Mouse (Mus musculus) bone marrow, adult 2 months (tissue): ENCODE measurements around the gene Zfp169.

Experiments used
- CTCF ChIP-seq: fragments of 200-500 bp; IDR thresholded peaks from 2 replicates; pipeline ENCODE4 v1.5.1; 2011; ENCODE audit warnings: low read length, control low read depth; ENCODE audit not compliant: control insufficient read depth, insufficient read depth
- POLR2A ChIP-seq: fragments of 200-500 bp; IDR thresholded peaks from 2 replicates; pipeline ENCODE4 v1.6.1; 2011; ENCODE audit warnings: low read depth, mild to moderate bottlenecking, control low read depth, low read length, borderline replicate concordance; ENCODE audit not compliant: control insufficient read depth

DNA sequence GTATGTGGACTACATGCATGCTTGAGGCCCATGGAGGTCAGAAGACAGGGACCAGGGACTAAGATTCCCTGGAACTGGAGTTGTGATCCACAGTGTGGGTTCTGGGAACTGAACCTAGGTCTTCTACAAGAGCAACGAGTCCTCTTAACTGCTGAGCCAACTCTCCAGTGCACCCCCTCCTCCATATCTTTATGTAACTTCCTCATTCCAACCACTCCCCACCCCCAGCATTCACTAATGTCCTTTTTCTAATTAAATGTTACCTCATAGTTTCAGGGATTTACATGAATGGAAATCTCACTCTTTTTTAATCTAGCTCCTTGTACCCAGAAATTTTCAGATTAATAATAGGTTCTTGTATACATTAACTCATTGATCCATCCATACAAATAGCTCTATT is 42.7 kb upstream of the Zfp169 start:
- TF ChIP-seq CTCF (no peak), POLR2A (no peak)
